Mouse (Mus musculus): Measurements from ENCODE around the gene Hpcal4. TPM values are rescaled to one million over a fixed set of nuclear protein-coding genes. Genes with fewer than 3 reads are reported as not detected.
A peak's percentile ranks its signal among the peaks of the same experiment; 100 is the strongest.
"Not testable (repeated sequence)": the region's sequence is repeated elsewhere in the genome, so short reads cannot be mapped to it uniquely, and the experiment has no call there.

Hpcal4 gene
- 33.2 and 34.4 TPM in 2 replicates for polyA plus RNA-seq (2015; fragmentation: Nextera tagmentation; extraction: Ambion mirVana)

- no peaks in the 10 kb centered on the region; the same call in 1 of the 2 replicates for H3K36me3 ChIP-seq
- peak within 1 kb of the TSS; percentile 64 for H3K9ac ChIP-seq (replicated peaks)
- peak; percentile 72 for ATAC-seq (ENCODE audit: low FRiP score)
- peaks cover 25% of the 10 kb centered on the region for H3K27me3 ChIP-seq (replicated peaks)
- H3K4me3 ChIP-seq (replicated peaks) = peak within 1 kb of the TSS; percentile 60
- peak within 1 kb of the TSS; percentile 76 for H3K27ac ChIP-seq (replicated peaks)
- H3K4me1 ChIP-seq = peaks cover 37% of the 10 kb centered on the region
- H3K4me2 ChIP-seq = peak within 1 kb of the TSS; percentile 88
- no peaks in the 10 kb centered on the region for H3K9me3 ChIP-seq (replicated peaks)
- under 1% methylated on average over 44 of the region's 44 CpGs for WGBS
These were observed at the start of gene Hpcal4 for GRCm38 (mm10) chr4:123182328-123183238. Hpcal4 (plus strand) TSS chr4:123183227.

- peaks cover 28% of the 10 kb centered on the region for H3K36me3 ChIP-seq
- H3K4me1 ChIP-seq = peaks cover 24% of the 10 kb centered on the region
- H3K9ac ChIP-seq (replicated peaks) = no peak overlapping the region
- WGBS = 89% methylated on average over 3 of the region's 3 CpGs
- no peak overlapping the region for H3K27ac ChIP-seq (replicated peaks)
- no peaks in the 10 kb centered on the region for H3K27me3 ChIP-seq (replicated peaks)
- ATAC-seq (ENCODE audit: low FRiP score) = no peak
- H3K4me3 ChIP-seq (replicated peaks) = no peak overlapping the region
- H3K9me3 ChIP-seq (replicated peaks) = no peaks in the 10 kb centered on the region
- H3K4me2 ChIP-seq = no peak overlapping the region
These were observed 45.5 kb upstream of the Hpcal4 start for GRCm38 (mm10) chr4:123137551-123137950.

GRCm38 (mm10) chr4:123139513-123140154 lies 43.4 kb upstream of the Hpcal4 start, which contains the start of gene Ppie:
Ppie (minus strand) TSS chr4:123139951.
- H3K27me3 ChIP-seq (replicated peaks) = 0 out of 2 replicates have a peak, but pooled peaks cover 3% of the 10 kb centered on the region
- WGBS = under 1% methylated on average over 34 of the region's 34 CpGs
- H3K9me3 ChIP-seq (replicated peaks) = no peaks in the 10 kb centered on the region
- peak within 1 kb of the TSS; percentile 41 for H3K9ac ChIP-seq (replicated peaks)
- ATAC-seq (ENCODE audit: low FRiP score) = peak; percentile 99
- H3K36me3 ChIP-seq = peaks cover 11% of the 10 kb centered on the region; the same call in 1 of the 2 replicates
- peak within 1 kb of the TSS; percentile 74 for H3K27ac ChIP-seq (replicated peaks)
- peak within 1 kb of the TSS; percentile 81 for H3K4me2 ChIP-seq
- H3K4me3 ChIP-seq (replicated peaks) = peak within 1 kb of the TSS; percentile 50
- H3K4me1 ChIP-seq = peaks cover 24% of the 10 kb centered on the region

GRCm38 (mm10) chr4:123147446-123148150 lies 35.4 kb upstream of the Hpcal4 start:
- Histone ChIP-seq H3K36me3 (no peaks in the 10 kb centered on the region), H3K9ac (replicated peaks) (no peak overlapping the region), H3K27me3 (replicated peaks) (peaks cover 8% of the 10 kb centered on the region; the same call in 1 of the 2 replicates), H3K27ac (replicated peaks) (no peak overlapping the region), H3K4me2 (no peak overlapping the region), H3K4me3 (replicated peaks) (no peak overlapping the region), H3K9me3 (replicated peaks) (no peaks in the 10 kb centered on the region), H3K4me1 (no peaks in the 10 kb centered on the region)
- WGBS = 83% methylated on average over 5 of the region's 5 CpGs
- no peak for ATAC-seq (ENCODE audit: low FRiP score)

GRCm38 (mm10) chr4:123152003-123152402 lies 31.0 kb upstream of the Hpcal4 start:
- Histone ChIP-seq H3K36me3 (no peaks in the 10 kb centered on the region), H3K4me2 (no peak overlapping the region), H3K9me3 (replicated peaks) (no peaks in the 10 kb centered on the region), H3K27ac (replicated peaks) (no peak overlapping the region), H3K4me1 (no peaks in the 10 kb centered on the region), H3K4me3 (replicated peaks) (no peak overlapping the region), H3K9ac (replicated peaks) (no peak overlapping the region), H3K27me3 (replicated peaks) (no peaks in the 10 kb centered on the region)
- WGBS = 77% methylated on average over 4 of the region's 4 CpGs
- no peak for ATAC-seq (ENCODE audit: low FRiP score)

GRCm38 (mm10) chr4:123152976-123153375 lies 30.1 kb upstream of the Hpcal4 start:
- 44% methylated on average over 5 of the region's 5 CpGs for WGBS
- no peak overlapping the region for H3K4me3 ChIP-seq (replicated peaks)

GRCm38 (mm10) chr4:123155004-123155403 lies 28.0 kb upstream of the Hpcal4 start:
- H3K4me2 ChIP-seq = no peak overlapping the region
- H3K4me3 ChIP-seq (replicated peaks) = no peak overlapping the region
- H3K9me3 ChIP-seq (replicated peaks) = no peaks in the 10 kb centered on the region
- ATAC-seq (ENCODE audit: low FRiP score) = no peak
- no peaks in the 10 kb centered on the region for H3K4me1 ChIP-seq
- no peak overlapping the region for H3K9ac ChIP-seq (replicated peaks)
- H3K36me3 ChIP-seq = no peaks in the 10 kb centered on the region
- no peaks in the 10 kb centered on the region for H3K27me3 ChIP-seq (replicated peaks)
- 30% methylated on average over 4 of the region's 4 CpGs for WGBS
- no peak overlapping the region for H3K27ac ChIP-seq (replicated peaks)

More at GRCm38 (mm10) chr4:123152976-123153375, 30.1 kb upstream of the Hpcal4 start:
- no peak for ATAC-seq (ENCODE audit: low FRiP score)
- no peak overlapping the region for H3K27ac ChIP-seq (replicated peaks)
- H3K9me3 ChIP-seq (replicated peaks) = no peaks in the 10 kb centered on the region
- no peaks in the 10 kb centered on the region for H3K4me1 ChIP-seq
- H3K4me2 ChIP-seq = no peak overlapping the region
- no peak overlapping the region for H3K9ac ChIP-seq (replicated peaks)
- H3K36me3 ChIP-seq = no peaks in the 10 kb centered on the region
- no peaks in the 10 kb centered on the region for H3K27me3 ChIP-seq (replicated peaks)

- H3K4me2 ChIP-seq = no peak overlapping the region
These were observed 27.6 kb upstream of the Hpcal4 start for GRCm38 (mm10) chr4:123155427-123155826.

GRCm38 (mm10) chr4:123155840-123156239 lies 27.2 kb upstream of the Hpcal4 start:
- no peak overlapping the region for H3K4me2 ChIP-seq
- no peak overlapping the region for H3K9ac ChIP-seq (replicated peaks)
- ATAC-seq (ENCODE audit: low FRiP score) = no peak
- H3K27ac ChIP-seq (replicated peaks) = no peak overlapping the region
- no peaks in the 10 kb centered on the region for H3K4me1 ChIP-seq
- H3K4me3 ChIP-seq (replicated peaks) = no peak overlapping the region
- H3K36me3 ChIP-seq = no peaks in the 10 kb centered on the region
- H3K9me3 ChIP-seq (replicated peaks) = no peaks in the 10 kb centered on the region
- no peaks in the 10 kb centered on the region for H3K27me3 ChIP-seq (replicated peaks)

More at GRCm38 (mm10) chr4:123155427-123155826, 27.6 kb upstream of the Hpcal4 start:
- Histone ChIP-seq H3K4me1 (no peaks in the 10 kb centered on the region), H3K27ac (replicated peaks) (no peak overlapping the region), H3K4me3 (replicated peaks) (no peak overlapping the region), H3K9ac (replicated peaks) (no peak overlapping the region), H3K27me3 (replicated peaks) (no peaks in the 10 kb centered on the region), H3K36me3 (no peaks in the 10 kb centered on the region), H3K9me3 (replicated peaks) (no peaks in the 10 kb centered on the region)
- WGBS = 66% methylated on average over 2 of the region's 2 CpGs
- no peak for ATAC-seq (ENCODE audit: low FRiP score)

- Histone ChIP-seq H3K4me2 (no peak overlapping the region), H3K4me1 (no peaks in the 10 kb centered on the region; the same call in 1 of the 2 replicates), H3K4me3 (replicated peaks) (no peak overlapping the region), H3K9me3 (replicated peaks) (no peaks in the 10 kb centered on the region), H3K27me3 (replicated peaks) (0 out of 2 replicates have a peak, but pooled peaks cover 2% of the 10 kb centered on the region), H3K36me3 (no peaks in the 10 kb centered on the region), H3K27ac (replicated peaks) (no peak overlapping the region), H3K9ac (replicated peaks) (no peak overlapping the region)
- no peak for ATAC-seq (ENCODE audit: low FRiP score)
- 85% methylated on average over 6 of the region's 6 CpGs for WGBS
These were observed 22.5 kb upstream of the Hpcal4 start for GRCm38 (mm10) chr4:123160571-123160970.

- not testable (repeated sequence) for H3K4me3 ChIP-seq (replicated peaks); H3K4me1 ChIP-seq; H3K27me3 ChIP-seq (replicated peaks); H3K4me2 ChIP-seq; ATAC-seq (ENCODE audit: low FRiP score); H3K27ac ChIP-seq (replicated peaks); H3K9ac ChIP-seq (replicated peaks); H3K36me3 ChIP-seq; H3K9me3 ChIP-seq (replicated peaks)
- 79% methylated on average over 3 of the region's 3 CpGs for WGBS
These were observed 21.8 kb upstream of the Hpcal4 start for GRCm38 (mm10) chr4:123161251-123161650.
